Mouse (Mus musculus): ENCODE results near the gene Fgfr1op.
"Not testable (repeated sequence)": the region's sequence is repeated elsewhere in the genome, so short reads cannot be mapped to it uniquely, and the experiment has no call there.

Gene Fgfr1op

DNA sequence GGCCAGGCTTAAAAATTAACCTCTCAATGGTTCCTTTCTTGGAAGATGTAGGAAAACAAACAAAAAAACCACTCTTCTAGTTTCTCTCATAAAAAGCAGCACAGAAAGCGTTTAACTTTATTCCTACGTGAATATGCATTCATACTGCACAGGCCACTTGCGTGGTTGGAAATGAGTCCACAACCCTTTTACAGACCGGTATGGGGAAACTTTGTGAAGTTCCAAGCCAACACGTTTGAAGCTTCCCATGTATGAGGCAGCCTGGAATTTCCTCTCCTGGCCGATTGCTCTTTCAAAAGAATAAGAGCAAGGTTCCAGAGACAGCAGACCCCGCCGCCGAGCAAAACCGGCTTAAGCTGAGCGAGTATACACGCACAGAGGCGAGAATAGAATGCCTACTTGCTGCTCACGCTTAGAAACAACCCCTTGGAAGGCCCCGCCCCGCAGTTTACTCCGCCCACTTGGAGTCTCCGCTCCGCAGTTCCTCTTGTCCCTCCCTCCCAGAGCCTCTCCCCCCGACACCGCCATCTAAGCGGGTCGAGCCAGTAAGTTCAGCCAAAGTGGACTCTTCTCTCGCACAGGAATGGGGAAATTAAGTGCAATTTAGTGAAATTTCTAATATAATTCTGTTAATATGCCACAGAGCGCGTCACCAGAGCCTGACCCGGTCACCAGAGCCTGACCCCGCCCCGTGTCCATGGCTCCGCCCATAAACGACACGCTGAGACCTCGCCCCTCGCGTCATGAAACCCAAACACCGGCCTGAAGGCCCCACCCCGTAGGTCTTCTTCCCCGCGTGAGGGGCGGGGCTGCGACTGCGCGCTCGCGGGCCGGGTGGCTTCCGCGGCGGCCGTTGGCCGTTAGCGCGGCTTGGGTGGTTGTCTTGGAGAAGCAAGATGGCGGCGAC is at the start of gene Fgfr1op:
Fgfr1op (plus strand) TSS at position 801 of the 907 bp plus-strand sequence.
- peak; percentile 22 for DNase-seq (ENCODE audit: low read depth, low spot score)

DNA sequence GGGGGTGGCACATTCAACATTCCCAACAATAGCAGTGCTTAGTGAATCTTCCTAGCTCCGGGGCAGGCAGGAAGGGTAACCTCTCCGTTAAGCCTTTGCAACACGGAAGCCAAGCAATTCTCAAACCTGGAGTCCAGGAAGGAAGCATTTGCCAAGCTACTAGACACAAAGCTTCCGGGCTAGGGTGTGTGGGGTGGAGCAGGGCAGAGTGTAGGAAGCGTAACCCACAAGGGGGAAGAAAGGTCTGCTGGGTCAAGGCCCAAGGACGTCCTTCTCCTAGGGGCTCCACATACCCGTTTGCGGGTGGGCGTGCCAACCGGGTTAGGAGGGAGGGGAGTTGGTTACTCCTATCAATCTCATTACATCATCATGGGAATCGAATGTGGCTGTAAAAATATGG is 48.9 kb upstream of the Fgfr1op start:
- DNase-seq (ENCODE audit: low read depth, low spot score): peak; percentile 34

DNA sequence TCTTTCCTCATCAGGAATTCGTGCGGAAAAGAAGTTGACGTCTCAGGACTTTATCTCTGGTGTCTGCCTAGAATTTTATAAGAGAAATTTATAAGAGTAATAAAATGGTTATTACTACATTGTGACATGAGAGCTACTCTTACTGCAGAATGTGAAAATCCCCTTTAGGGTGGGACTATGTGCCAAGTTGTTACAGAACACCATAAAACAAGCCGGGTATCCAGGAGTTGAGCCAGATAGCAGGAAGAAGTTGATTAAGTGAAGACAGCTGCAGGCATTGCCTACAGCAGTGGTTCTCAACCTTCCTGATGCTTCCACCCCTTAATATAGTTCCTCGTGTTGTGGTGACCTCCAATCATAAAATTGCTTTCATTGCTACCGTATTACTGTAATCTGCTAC is 48.4 kb upstream of the Fgfr1op start:
- DNase-seq (ENCODE audit: low read depth, low spot score): not testable (repeated sequence)

DNA sequence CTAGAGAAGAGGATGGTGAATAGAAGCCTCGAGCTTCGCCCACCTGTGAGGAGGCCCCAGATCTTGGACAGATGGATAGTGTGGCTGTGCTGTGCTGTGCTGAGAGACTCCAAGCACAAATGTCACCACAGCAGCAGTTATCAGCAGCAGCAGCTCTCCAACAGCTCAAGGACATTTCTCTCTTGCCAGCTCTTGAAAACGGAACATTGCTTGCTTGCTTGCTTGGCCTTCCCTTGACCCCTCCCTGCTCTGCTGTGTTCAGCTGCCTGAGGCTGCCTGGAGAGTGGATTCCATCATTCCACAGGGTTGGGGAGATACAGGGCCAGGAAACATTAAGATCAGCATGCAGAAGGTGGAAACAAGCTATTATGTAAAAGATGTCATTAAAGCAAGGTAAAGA is 42.3 kb upstream of the Fgfr1op start:
- not testable (repeated sequence) for DNase-seq (ENCODE audit: low read depth, low spot score)

DNA sequence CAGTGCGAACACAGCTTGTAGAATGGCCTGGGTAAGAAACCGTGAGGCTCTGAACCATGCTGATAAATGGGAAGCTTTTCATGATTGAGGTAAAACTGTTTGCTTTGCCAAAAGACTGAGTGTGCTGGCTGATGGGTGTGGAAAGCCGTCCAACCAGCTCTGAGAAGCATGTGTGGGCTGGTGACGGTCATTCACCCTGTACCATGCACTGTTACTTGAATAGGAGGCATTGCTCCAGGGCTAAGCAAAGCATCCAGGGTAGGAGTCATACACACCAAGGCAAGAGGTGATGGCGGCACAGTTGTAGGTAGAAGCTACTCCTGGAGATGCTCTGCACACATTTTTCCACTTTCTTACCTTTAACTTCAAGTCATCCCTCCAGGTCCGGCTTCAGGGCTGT is 40.7 kb upstream of the Fgfr1op start:
- not testable (repeated sequence) for DNase-seq (ENCODE audit: low read depth, low spot score)

DNA sequence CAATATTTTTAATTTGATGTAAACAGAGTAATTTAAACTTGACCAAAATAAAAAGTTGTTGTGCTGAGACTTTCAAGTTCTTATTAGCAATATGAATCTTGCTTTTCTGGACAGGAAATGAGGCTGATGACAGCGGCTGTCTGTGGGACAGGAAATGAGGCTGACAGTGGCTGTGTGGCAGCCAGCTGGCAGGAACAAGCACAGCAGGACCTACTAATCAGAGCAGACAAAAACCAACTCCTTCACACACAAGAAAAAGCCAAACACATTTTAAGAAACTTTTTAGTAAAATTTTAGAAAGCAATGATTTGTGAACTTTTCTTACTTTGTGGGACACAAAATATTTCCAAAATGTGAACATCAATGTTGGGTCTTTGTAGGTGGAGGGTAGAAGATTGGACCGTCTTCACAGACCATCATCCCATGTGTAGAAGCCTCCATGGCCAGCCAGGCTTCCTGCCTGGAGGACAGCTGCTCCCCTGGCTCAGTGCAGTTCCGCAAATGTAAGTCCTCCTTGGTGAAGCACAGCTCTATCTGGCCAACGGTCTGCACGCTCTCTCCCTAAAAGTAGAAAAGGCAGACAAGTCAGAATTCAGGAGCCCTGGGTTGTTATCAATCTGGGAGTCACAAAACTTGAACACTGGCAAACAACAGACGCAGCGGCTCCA is 36.8 kb upstream of the Fgfr1op start:
- DNase-seq (ENCODE audit: low read depth, low spot score): not testable (repeated sequence)

DNA sequence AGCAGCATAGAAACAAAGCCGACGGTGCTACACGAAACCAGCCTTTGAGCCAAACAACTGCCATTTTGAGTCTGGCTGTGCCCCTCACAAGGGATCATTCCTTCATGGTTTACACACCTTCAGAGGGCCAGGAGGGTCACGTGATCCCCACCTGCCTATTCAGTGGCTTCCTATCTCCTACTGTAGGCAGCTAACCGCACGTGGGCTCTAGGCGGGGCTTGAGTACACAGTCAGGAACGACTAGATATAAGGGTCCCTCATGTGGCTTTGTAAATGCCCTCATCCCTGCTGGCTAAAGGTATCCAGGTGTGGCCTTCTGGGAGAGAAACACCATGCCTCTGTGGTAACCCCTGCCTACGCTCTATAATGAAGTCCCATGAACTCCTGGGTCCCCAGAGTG is 35.7 kb upstream of the Fgfr1op start:
- not testable (repeated sequence) for DNase-seq (ENCODE audit: low read depth, low spot score)

DNA sequence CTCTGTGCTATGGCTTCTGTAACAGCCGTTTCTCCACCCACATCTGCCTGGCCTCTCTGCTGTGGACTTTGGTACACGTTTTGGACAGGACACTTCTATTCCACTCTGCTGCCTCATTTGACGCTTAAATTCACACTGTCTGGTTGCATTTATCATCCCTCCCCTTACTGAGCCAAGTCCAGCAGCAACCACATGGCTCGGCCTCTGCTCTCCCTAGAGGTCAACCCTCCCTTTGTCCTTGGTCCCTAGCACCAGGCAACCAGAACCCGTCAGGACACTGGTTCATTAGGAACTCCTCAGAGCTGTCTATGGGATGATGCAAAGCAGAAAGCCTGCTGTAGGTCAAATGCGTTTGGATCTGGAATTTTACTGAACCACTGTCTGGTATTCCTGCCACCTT is 34.5 kb upstream of the Fgfr1op start:
- not testable (repeated sequence) for DNase-seq (ENCODE audit: low read depth, low spot score)

DNA sequence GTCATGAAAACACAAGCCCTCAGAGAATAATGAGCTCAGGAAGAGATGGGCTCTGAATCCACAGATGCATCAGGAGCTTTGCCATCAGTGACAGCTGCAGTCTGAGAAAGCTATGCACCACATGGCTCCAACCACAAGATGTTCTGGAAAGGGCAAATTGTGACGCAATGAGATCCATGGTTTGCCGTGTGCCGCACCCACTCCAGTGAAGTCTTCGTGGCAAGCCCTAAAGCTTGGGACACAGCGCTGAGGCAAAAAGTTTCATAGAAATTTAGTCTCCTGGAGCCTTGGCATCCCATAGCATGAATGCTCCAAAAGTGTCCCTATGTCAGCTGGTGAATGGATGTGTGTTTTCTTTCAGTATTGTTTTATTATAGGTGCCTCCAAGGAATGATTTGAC is 27.2 kb upstream of the Fgfr1op start:
- DNase-seq (ENCODE audit: low read depth, low spot score): not testable (repeated sequence)

DNA sequence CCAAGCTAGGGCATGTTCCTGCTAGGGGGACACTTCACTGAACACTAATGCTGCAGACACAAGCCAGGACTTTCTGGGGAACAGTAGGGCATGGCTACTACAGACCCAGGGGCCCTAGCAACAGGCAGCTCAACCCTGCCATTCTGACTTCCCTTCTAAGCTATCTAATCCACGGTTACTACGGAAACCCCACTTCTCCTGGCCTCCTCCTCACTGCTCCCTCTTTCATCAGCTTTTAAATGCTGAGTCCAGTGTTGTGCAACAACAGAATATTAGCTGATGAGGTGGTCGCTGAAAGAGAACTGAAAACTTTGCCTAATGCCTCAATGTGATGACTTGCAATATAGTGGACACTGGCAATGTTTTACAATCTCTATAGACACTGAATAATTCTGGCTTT is 25.1 kb upstream of the Fgfr1op start:
- DNase-seq (ENCODE audit: low read depth, low spot score): not testable (repeated sequence)

DNA sequence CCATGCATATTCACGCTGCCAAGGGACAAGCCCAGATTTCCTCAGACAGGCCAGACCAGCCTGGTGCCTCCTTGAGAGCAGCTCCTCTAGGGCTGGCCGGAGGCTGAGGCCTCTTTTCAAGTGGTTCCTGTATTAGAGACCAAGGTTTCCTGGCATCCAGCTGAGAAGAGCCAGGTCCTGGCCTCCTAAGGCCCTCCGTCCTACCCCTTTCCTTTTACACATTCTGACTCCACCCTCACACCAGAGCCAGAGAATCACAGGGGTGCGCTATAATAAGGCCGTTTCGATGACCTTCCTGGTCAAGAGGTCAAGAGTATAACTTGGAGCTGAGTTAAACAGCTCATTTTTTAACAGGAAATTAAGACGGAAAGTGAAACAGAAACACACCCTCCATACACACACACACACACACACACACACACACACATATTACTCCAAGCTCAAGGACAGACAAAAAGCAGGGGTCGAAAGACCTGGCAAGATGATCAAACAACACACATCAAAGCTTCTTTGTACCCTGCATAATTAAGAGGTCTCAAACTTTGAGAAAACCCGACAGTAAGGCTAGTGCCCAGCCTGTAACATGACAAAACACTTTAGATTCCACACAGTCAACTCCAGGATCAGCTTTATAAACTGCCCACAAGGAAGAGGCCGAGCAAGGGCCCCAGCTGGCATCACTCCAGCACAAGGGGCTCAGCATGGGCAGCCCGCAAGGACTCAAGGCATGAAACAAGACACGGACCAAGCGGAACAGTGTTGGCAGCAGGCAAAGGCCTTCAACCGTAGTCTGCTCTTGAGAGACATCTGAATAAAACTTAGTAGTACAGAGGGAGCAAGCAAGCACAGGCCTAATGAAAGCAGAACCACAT is 21.3 kb upstream of the Fgfr1op start:
- DNase-seq (ENCODE audit: low read depth, low spot score): peak; percentile 27

DNA sequence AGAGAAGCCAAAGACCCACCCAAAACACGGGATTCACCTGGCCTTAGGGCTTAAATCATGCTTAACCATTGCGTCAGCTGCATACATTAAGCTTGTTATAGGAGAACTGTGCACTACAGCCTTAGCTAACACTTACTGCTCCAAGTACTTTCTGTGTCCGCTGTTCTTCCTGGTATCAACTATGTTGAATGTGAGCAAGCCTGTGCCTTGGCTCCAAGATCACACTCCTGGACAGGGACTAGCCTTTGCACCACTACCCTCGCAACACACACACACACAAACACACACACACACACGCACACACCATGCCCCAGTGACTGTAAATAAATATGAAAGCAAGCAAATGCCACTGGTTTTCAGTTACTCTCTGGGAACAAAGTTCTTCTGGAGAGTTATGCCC is 18.4 kb upstream of the Fgfr1op start:
- DNase-seq (ENCODE audit: low read depth, low spot score): peak; percentile 19

DNA sequence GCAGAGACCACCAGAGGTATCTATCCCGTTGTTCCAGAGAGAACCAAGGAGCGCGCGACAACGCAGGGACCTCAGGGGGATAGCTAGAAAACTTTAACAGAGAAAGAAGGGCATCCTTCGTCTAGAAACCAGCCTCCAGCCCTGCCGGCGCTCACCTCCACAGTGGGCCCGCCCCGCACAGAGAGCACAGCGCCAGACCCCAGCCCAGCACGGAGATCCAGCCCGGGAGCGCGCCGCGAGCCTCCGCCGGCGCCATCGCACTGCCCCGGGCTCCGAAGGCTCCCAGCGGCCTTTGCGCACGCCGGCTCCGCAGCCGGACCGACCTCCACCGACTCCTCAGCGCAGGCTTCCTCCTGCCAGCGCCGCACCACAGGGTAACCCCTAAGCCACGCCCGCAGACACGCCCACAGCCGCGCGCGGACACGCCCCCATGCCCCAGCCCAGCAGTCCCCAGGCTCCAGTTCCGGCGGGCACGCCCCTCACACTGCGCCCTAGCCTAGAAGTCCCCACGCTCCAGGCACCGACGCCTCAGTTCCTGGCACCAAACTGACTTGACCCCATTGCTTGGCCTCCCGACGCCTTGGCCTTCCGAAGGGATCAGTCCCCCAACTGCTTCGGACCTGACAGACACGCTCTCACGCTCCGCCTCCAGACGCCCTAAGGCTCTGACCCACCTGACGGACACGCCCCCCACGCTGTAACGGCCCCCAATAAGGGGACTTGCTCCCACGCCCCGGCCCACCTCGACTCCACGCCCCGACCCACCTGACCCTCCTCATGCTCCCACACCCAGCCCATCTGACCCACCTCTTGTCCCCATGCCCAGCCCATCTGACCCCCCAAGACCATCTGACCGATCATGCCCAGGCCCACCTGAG is 17.6 kb upstream of the Fgfr1op start, which contains the start of the genes Gm49673 and Rnaset2a:
Gm49673 (minus strand) TSS at position 350 of the 878 bp plus-strand sequence.
Rnaset2a (minus strand) TSS at position 659 of the 878 bp plus-strand sequence.
- peak; percentile 66 for DNase-seq (ENCODE audit: low read depth, low spot score)

DNA sequence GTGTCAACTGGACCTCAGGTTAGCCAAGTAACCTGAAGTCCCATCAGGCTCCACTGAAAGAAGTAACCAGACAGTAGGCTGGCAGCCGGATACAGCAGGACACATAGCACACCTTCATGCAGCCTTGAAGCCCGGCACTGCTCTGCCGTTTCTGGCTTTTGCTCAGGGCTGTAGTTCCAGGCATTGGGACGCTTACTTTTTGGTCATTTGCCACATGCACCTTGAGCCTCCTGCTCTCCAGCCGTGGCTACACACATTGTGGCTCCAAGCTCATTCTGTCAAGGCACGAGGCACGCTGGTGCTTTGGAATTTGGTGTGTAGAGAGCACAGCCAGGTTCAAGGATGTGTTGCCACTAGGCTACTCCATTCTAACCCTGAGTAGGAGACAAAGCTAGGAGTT is 10.3 kb upstream of the Fgfr1op start:
- DNase-seq (ENCODE audit: low read depth, low spot score): not testable (repeated sequence)

DNA sequence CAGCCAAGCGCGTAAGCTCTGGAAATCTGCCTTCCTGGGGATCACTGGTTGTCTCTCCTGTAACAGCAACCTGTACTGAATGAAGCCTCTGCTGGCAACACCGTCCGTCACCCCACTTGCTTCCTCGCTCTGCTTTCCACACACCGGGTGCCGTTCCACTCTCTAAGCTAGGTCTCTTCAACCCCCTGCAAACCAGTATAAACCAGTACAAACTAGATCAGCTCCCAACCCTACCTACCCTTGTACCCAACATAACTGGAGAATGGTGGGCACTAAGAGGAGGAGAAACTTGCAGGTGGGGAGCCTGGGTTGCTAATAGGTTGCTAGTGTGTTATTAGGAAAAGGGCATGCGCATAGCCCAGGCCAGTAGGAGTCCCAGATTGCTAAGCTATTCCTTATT is 9.3 kb upstream of the Fgfr1op start:
- not testable (repeated sequence) for DNase-seq (ENCODE audit: low read depth, low spot score)

DNA sequence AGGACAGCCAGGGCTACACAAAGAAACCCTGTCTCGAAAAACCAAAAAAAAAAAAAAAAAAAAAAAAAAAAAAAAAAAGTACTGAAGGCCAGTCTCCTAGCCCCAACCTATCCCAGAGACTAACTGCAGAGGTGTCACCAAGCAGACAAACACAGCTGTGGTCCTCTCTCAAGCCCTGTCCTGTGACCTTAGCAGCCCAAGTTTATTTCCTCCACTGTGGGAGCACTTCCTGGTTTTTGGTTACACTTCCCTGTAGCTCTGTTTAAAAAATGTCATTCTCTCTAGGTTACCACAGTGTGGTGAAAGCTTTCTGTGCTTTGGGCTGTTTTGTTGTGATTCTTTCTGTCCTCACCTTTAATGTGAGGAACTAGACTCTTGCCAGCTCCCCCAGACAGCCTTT is 6.7 kb upstream of the Fgfr1op start:
- not testable (repeated sequence) for DNase-seq (ENCODE audit: low read depth, low spot score)

DNA sequence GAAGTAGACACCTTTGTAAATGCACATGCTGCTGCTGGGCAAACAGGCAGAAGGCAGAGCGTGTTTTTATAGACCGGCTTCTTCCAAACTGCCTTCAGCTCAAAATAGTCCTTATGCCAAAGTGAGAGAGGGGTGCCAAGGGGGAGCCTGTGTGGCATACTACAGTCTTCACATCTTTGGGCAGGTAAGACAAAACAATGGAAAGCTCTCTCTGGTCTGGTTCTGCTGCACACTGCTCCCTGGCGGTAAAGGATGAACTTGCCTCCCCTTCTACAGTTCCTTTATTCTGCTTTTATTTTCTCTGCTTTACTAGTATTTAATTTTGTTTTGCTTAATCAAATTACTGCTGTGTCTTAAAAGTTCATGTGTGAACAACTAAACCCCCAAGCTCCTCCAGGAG is 4.3 kb upstream of the Fgfr1op start:
- peak; percentile 65 for DNase-seq (ENCODE audit: low read depth, low spot score)

DNA sequence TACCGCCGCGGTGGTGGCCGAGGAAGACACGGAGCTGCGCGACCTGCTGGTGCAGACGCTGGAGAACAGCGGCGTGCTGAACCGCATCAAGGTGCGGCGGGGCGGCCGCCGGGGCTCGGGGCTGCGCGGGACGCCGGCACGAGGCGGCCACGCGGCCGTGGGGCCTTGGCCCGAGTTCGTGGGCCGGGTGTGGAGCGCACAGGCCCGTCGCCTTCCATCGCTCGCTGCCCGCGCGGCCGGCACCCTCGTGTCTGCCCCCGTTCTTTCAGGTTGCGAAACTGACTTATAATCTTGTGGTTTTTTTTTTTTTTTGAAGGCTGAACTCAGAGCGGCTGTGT is 276 bp downstream of the Fgfr1op start:
- DNase-seq (ENCODE audit: low read depth, low spot score): peak; percentile 59

DNA sequence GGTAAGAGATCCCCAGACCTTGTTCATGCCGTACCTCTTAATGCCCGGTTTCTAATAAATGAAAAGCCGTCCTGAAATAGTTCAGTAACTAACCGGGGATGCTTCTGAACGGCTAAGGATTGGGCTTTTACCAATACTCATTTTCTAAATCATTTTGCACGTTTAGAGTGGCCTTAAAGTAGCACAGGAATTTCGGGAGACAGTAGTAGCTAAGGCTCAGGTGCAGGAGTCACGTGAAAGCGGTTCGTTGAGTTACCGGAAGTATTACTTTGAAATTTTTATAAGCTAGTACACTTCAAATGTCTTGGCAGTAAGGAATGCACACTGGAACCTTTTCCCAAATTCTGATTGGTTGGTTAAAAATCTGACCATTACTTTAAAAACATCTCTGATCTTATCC is 676 bp downstream of the Fgfr1op start:
- DNase-seq (ENCODE audit: low read depth, low spot score): not testable (repeated sequence)

DNA sequence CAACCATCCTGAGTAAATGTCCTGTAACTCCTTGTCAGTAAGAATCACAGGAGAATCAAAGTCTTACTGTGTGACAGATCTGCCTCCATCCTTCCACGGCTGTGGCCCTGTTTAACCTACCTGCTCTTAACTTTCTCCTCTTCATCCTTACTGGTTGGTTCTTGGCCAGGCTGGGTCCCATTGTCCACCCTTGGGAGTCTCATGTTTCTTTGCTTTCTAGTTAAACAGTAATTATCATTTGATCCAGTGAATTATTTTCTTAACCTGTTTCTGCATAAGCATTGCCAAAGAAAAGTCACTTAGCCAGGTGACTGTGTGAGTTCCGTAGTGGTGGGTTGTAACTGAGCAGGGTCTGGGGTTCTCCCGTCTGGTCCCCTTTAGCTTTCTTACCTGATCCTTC is 1.2 kb downstream of the Fgfr1op start:
- DNase-seq (ENCODE audit: low read depth, low spot score): not testable (repeated sequence)

DNA sequence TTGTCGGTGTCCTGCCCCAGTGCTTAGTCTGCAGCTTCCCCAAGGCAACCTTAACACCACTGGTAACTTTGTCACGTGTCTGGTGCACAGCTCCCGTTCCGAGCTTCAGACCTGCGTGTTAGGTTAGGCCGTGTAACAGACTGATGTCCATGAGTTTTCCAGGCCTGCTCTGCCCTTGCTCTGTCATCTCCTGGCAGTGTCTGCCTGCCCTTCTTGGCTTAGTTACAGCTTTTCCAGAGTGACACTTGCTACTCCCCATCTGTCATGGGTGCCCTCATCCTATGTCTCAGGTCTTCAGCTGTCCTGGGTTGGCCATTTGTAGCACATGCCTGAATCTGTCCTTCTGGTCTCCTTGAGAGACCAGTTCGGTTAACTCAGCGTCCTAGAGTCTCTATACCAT is 2.1 kb downstream of the Fgfr1op start:
- DNase-seq (ENCODE audit: low read depth, low spot score): not testable (repeated sequence)

Data from CD4-positive, CD25-positive, alpha-beta regulatory T cell, adult 2 months (primary cell).